Mouse (Mus musculus) MEL-GATA-1-ER (cell line): Measurements from ENCODE around the gene Csn1s2a.
"Not testable (repeated sequence)": the region's sequence is repeated elsewhere in the genome, so short reads cannot be mapped to it uniquely, and the experiment has no call there.

Experiments
- DNase-seq: peaks from one replicate; pipeline ENCODE4 v3.0.0-alpha.2; 2012; ENCODE audit warnings: low read depth; ENCODE audit errors: extremely low read depth

The Csn1s2a gene

GRCm38 (mm10) chr5:87774267-87774666 is at the start of gene Csn1s2a:
Gene Csn1s2a (plus strand): TSS chr5:87774567.
- DNase-seq, result no peak

GRCm38 (mm10) chr5:87734821-87735220 is 39.5 kb upstream of the Csn1s2a start:
- no peak for DNase-seq

DNA sequence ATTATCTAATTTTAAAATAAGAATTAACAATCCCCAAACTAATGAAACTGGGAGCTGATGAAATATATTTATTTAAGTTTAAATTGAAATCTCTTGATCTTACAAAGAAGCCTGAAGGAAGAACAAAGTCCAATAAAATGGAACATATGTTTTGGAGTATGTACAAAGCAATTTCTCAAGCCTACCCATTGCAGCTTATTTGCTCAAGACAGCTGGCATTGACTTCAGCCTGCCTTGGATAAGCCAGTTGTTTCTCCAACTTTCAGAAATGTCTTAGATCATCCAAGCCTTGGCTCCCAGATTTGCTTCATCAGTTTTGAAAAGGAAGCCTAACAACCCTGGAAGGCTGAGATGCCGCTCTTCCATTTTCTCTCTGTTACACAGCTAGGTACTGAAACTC is 20.9 kb upstream of the Csn1s2a start:
- no peak for DNase-seq

GRCm38 (mm10) chr5:87764546-87764945 is 9.8 kb upstream of the Csn1s2a start:
- no peak for DNase-seq

DNA sequence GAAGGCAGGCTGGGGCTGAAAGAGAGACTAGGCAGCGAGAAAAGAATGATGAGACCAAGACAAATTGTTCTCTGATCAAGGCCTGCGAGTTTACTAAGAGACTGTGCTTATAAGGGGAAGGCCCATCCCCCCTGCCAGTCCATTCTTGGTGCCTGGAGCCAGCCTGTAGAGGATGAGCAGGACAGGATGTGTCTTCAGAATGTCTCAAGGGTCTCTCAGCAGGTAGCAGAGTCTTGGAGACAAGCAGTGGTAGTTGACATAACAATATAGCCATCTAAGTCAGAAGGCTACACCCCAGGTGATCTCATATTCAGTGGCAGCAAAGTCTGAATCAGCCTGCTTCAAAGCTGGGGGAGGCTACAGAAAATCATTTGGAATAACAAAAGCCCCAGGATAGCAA is 2.2 kb upstream of the Csn1s2a start:
- not testable (repeated sequence) for DNase-seq

- DNase-seq, result no peak
These were observed 8.4 kb downstream of the Csn1s2a start for GRCm38 (mm10) chr5:87782731-87783130.

GRCm38 (mm10) chr5:87807782-87808181 is 33.4 kb downstream of the Csn1s2a start, which contains the start of gene Csn1s2b:
Gene Csn1s2b (plus strand): TSS chr5:87808082.
- no peak for DNase-seq

DNA sequence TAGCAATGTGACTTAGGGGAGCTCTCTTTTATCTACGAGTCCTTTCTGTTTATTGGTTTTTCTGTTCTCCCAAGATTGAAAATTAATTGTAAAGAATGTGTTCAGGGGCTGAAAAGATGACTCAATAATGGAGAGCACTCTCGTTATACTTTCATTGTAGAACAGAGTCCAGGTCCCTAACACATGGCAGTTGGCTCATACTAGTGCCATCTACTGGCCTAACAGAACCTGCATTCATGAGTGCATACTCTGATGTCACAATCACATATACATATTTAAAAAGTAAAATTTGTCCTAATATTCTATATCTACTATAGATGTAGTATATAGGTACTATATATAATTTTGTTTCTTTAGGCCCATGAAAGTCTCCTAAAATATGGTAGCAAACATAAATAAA is 34.9 kb downstream of the Csn1s2a start:
- no peak for DNase-seq

DNA sequence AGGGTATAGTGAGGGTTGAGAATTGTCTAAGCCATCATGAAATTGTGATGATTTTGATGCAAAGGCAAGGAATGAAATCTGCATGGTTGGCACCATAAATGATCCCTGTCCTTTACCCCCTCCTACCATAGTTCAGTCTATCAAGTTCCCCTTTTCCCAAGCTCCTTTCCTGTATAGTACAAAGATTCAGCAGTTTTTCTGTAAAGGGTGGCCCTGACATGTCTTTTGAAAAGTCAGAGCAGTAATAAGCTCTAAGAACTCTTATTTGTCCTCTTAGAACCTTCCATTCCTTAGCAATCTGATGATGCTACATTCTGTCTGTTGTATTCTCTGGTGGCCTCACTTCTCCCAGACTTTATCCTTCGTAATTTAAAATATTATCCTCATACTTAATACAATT is 51.0 kb downstream of the Csn1s2a start, which contains the start of gene Prr27:
TSS of gene Prr27 (plus strand) at position 301 of the 400 bp plus-strand sequence.
- DNase-seq, result no peak
